Mouse (Mus musculus) embryonic facial prominence, embryonic 14.5 days (tissue): ENCODE data around the gene Dqx1. TPM values are rescaled to one million over a fixed set of nuclear protein-coding genes. Genes with fewer than 3 reads are reported as not detected.

Experiments
- ATAC-seq: fragments of 200-750 bp; cut with Nextera tagmentation; 2 replicates; pipeline ENCODE4 v1.8.0; 2017; ENCODE audit warnings: low read depth, moderate number of reproducible peaks, moderate TSS enrichment
- DNase-seq: peaks from one replicate; pipeline ENCODE4 v3.0.0-alpha.2; 2015; ENCODE audit warnings: low spot score
- H3K27ac ChIP-seq: fragments of 300-500 bp; sonication (generic); replicated peaks from 2 replicates; pipeline ENCODE4 v1.5.1; 2014; ENCODE audit warnings: low read depth, mild to moderate bottlenecking, low read length, moderate library complexity
- H3K27me3 ChIP-seq: fragments of 300-500 bp; sonication (generic); replicated peaks from 2 replicates; pipeline ENCODE4 v1.6.1; 2014; ENCODE audit warnings: low read length; ENCODE audit not compliant: control insufficient read depth, insufficient read depth
- H3K36me3 ChIP-seq: fragments of 300-500 bp; sonication (generic); 2 replicates; pipeline ENCODE4 v1.6.1; 2014; ENCODE audit warnings: low read length, mixed read lengths; ENCODE audit not compliant: control insufficient read depth, insufficient read depth
- H3K4me1 ChIP-seq: fragments of 300-500 bp; sonication (generic); 2 replicates; pipeline ENCODE4 v1.6.1; 2014; ENCODE audit warnings: antibody characterized with exemption, low read length; ENCODE audit not compliant: control insufficient read depth, insufficient read depth
- H3K4me2 ChIP-seq: fragments of 300-500 bp; sonication (generic); 2 replicates; pipeline ENCODE4 v1.6.1; 2014; ENCODE audit warnings: low read depth, mild to moderate bottlenecking, low read length, moderate library complexity, mixed read lengths
- H3K4me3 ChIP-seq: fragments of 300-500 bp; sonication (generic); 2 replicates; pipeline ENCODE4 v1.5.1; 2014; ENCODE audit warnings: low read depth, mild to moderate bottlenecking, low read length
- H3K9ac ChIP-seq: fragments of 300-500 bp; sonication (generic); 2 replicates; pipeline ENCODE4 v1.6.1; 2014; ENCODE audit warnings: low read depth, mild to moderate bottlenecking, low read length, moderate library complexity, mixed read lengths
- H3K9me3 ChIP-seq: fragments of 300-500 bp; sonication (generic); 2 replicates; pipeline ENCODE4 v1.6.1; 2016; ENCODE audit warnings: low read length; ENCODE audit not compliant: control insufficient read depth
- WGBS: fragments of 180-500 bp; shearing (Covaris S2); extraction: QIAGEN DNeasy Blood & Tissue Kit; methylation state at CpG from one replicate; pipeline ENCODE4 v1.1.7; 2014; 5-methylcytosine and 5-hydroxymethylcytosine counted together
- polyA plus RNA-seq: library from polyadenylated mRNA; unstranded; fragments of >200 nt; fragmentation: Nextera tagmentation; extraction: Ambion mirVana; gene quantifications from 2 replicates; pipeline ENCODE4 v1.2.1, GENCODE M21; 2014

Dqx1 gene
- polyA plus RNA-seq, 1 experiment from 2014 or later, result 0.65 TPM

DNA sequence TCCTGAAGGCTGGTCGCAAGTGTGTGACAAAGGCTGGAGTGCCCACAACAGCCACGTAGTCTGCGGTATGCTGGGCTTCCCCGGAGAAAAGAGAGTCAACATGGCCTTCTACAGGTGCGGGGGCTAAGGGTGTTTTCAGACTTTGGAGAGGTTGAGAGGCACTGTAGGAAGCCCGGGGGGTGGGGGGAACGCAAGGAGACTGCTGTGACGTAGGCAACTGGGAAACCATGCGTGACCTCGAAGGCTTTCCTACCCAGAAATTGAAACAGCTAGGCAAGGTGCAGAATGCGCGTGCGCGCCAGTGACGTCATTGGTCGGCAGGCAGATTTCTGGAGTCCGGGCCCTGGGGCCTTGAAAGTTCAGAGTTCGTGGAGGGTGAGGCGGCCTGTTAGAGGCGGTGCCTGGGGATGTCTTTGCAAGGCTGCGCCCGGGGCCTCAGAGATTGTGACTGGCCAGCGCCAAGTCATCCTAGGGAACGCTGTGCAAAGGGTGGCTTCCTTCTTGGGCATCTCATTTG, 19.1 kb upstream of the Dqx1 start:
- DNase-seq (peak; percentile 67), ATAC-seq (peak; percentile 58; the same call in 1 of the 2 replicates)
- peak overlapping the region; percentile 59 for H3K4me2 ChIP-seq
- H3K36me3 ChIP-seq, result no peaks in the 10 kb centered on the region; the same call in 1 of the 2 replicates
- H3K27ac ChIP-seq, result no peak overlapping the region
- H3K4me1 ChIP-seq, result peaks cover 15% of the 10 kb centered on the region
- peak overlapping the region; percentile 52; the same call in 1 of the 2 replicates for H3K9ac ChIP-seq
- no peaks in the 10 kb centered on the region for H3K9me3 ChIP-seq
- WGBS, result 10% methylated on average over 24 of the region's 24 CpGs
- H3K27me3 ChIP-seq, result no peaks in the 10 kb centered on the region
- H3K4me3 ChIP-seq, result peak overlapping the region; percentile 23

DNA sequence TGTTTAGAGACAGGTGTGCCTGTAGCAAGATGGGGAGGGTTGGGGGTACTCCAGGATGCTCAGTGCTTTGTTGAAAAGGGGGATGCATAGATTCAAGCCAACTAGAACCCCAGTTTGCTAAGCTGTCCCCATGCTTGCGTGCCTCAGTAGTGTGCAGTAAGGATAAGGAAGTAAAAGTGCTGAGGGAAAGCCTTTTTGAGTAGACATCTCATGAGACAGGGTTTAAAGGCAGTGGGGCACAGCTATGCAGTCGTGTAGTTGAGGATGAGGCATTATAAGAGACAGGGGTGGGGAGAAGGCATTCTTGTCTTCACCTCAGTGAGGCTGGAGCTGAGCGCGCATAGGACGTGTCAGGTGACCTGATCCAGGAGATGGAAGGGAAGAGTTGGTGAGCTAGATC, 17.0 kb upstream of the Dqx1 start:
- ATAC-seq (no peak), DNase-seq (no peak)
- no peak overlapping the region for H3K4me2 ChIP-seq
- H3K36me3 ChIP-seq, result no peaks in the 10 kb centered on the region; the same call in 1 of the 2 replicates
- no peak overlapping the region for H3K4me3 ChIP-seq
- WGBS, result 71% methylated on average over 5 of the region's 5 CpGs
- no peak overlapping the region for H3K9ac ChIP-seq
- no peaks in the 10 kb centered on the region for H3K9me3 ChIP-seq
- no peak overlapping the region for H3K27ac ChIP-seq
- H3K4me1 ChIP-seq, result peaks cover 6% of the 10 kb centered on the region; the same call in 1 of the 2 replicates
- no peaks in the 10 kb centered on the region for H3K27me3 ChIP-seq

DNA sequence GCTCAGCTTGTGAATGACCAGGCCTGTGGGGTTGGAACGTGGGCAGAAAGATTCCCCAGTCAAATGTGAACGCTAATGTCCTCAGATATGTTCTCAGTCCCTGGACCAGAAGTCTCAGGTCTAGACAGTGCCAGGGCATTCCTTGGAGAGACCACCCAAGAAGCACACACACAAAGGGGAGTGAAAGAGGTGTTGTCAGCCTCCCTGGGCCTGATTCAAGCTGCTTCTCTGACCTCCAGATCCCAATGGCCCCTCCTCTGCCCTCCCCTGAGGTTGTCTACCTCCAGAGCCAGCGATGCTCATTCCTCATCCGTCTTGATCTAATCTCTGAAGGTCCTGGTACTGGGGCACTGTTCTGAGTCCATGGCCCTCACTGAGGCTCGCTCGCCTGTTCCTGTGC, 14.1 kb upstream of the Dqx1 start:
- DNase-seq (no peak), ATAC-seq (no peak)
- no peak overlapping the region for H3K27ac ChIP-seq
- no peaks in the 10 kb centered on the region for H3K27me3 ChIP-seq
- H3K4me3 ChIP-seq, result no peak overlapping the region
- H3K4me2 ChIP-seq, result no peak overlapping the region
- H3K9me3 ChIP-seq, result no peaks in the 10 kb centered on the region
- no peak overlapping the region for H3K9ac ChIP-seq
- H3K4me1 ChIP-seq, result peaks cover 1% of the 10 kb centered on the region; the same call in 1 of the 2 replicates
- 71% methylated on average over 4 of the region's 6 CpGs for WGBS
- H3K36me3 ChIP-seq, result no peaks in the 10 kb centered on the region

DNA sequence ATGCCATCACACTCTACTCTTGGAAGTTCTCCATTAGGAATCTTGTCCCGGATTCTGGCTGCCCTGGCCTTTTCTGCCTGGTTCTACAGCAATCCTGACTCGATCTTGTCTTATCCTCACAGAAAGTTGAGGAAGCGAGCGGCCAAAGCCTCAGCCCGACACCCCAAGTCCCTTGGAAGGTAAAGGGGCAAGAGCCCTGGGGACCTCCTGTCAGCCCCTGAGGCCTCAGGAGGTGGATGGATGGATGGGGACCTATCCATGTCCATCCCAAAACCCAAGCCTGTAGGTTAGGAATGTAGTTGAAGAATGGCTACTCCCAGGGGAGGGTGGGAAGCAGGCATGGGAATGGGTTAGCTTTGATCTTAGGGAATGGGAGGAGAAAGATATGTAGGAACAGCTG, 13.7 kb upstream of the Dqx1 start:
- H3K9me3 ChIP-seq, result no peaks in the 10 kb centered on the region
- no peak for DNase-seq
- H3K4me2 ChIP-seq, result no peak overlapping the region
- no peaks in the 10 kb centered on the region for H3K4me1 ChIP-seq
- ATAC-seq, result no peak
- H3K27ac ChIP-seq, result no peak overlapping the region
- H3K4me3 ChIP-seq, result no peak overlapping the region
- H3K27me3 ChIP-seq, result no peaks in the 10 kb centered on the region
- 94% methylated on average over 5 of the region's 5 CpGs for WGBS
- no peaks in the 10 kb centered on the region for H3K36me3 ChIP-seq
- no peak overlapping the region for H3K9ac ChIP-seq

DNA sequence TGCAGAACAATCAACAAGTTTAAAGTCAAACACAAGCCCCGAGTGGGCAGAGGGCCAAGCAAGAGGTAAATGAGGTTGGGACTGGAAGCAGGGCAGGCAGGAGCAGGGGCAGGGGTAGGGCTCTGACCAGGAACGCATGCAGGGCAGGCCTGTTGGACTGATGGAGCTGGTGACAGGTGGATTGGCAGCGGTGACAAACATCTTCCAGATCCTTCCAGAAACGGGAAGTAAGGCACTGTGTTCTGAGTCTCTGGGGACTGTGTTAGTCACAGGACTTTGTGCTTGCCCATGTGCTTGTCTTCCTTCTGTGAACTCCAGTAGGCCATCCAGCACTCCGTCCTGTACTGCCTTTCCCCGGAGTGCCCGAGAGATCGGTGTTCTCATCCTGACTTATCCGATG, 12.9 kb upstream of the Dqx1 start:
- H3K27ac ChIP-seq, result no peak overlapping the region
- H3K4me1 ChIP-seq, result no peaks in the 10 kb centered on the region
- DNase-seq (no peak), ATAC-seq (no peak)
- no peak overlapping the region for H3K4me2 ChIP-seq
- WGBS, result 69% methylated on average over 8 of the region's 9 CpGs
- no peaks in the 10 kb centered on the region for H3K9me3 ChIP-seq
- no peak overlapping the region for H3K9ac ChIP-seq
- 0 out of 2 replicates have a peak, but pooled peaks cover under 1% of the 10 kb centered on the region for H3K36me3 ChIP-seq
- no peaks in the 10 kb centered on the region for H3K27me3 ChIP-seq
- H3K4me3 ChIP-seq, result no peak overlapping the region

DNA sequence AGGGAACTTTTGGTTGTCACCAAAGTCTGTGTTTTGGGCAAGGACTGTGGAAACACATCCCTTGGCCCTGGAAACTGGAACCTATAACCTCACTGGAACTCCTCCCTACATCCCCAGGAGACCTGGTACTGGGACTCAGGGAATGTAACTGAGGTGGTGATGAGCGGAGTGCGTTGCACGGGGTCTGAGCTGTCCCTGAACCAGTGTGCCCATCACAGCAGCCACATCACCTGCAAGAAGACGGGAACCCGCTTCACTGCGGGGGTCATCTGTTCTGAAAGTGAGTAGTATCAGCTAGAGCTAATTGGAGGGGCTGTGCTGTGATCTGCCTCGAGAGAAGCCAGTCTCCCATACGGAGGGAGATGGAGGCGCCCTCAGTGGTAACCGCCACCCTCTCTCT, 8.3 kb upstream of the Dqx1 start:
- Histone ChIP-seq H3K27me3 (no peaks in the 10 kb centered on the region), H3K27ac (no peak overlapping the region), H3K9ac (no peak overlapping the region), H3K4me3 (no peak overlapping the region), H3K4me1 (peaks cover 9% of the 10 kb centered on the region), H3K4me2 (no peak overlapping the region), H3K9me3 (no peaks in the 10 kb centered on the region), H3K36me3 (peaks cover 24% of the 10 kb centered on the region)
- WGBS, result 78% methylated on average over 10 of the region's 10 CpGs
- no peak for ATAC-seq
- no peak for DNase-seq

DNA sequence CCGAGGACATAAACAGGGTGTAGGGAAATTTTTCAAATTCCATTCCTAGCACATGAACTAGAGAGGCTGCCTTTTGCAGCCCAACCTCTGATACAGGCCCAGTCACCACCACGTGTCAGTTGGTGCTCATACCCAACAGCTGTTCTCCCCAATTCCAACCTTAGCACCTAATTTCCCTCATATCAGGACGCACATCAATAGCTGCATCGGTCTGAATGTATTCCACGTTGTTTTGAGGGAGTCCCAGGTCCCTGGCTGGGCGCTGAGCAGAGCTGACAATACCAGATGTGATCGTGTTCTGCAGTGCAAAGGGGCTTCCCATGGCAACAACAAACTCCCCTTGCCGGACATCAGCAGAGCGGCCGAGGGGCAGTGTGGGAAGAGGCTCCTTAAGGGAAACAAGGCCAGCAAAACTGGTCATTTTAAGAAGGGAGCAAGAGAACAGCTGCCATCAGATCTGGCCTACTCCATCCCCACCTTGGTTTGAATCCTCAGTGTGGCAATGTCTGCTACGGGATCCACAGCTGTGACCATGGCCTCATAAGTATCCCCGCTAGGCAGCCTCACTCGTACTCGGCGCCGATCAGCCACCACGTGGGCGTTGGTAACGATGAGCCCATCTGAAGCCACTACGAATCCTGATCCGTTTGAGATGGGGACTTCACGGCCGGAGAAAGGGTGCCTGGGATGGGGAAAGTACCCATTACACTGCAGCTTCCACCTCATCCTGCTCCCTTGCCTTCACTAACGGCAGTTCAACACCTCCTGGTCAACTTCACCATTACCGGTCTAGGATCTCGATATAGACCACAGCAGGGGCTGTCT, 4.3 kb upstream of the Dqx1 start:
- under 1% methylated on average over 26 of the region's 26 CpGs for WGBS
- Histone ChIP-seq H3K9ac (peak overlapping the region; percentile 92), H3K36me3 (peaks cover 39% of the 10 kb centered on the region), H3K4me1 (peaks cover 17% of the 10 kb centered on the region), H3K4me3 (peak overlapping the region; percentile 94), H3K9me3 (no peaks in the 10 kb centered on the region), H3K27me3 (no peaks in the 10 kb centered on the region), H3K4me2 (peak overlapping the region; percentile 82), H3K27ac (peak overlapping the region; percentile 87)
- DNase-seq (peak; percentile 66), ATAC-seq (no peak)

DNA sequence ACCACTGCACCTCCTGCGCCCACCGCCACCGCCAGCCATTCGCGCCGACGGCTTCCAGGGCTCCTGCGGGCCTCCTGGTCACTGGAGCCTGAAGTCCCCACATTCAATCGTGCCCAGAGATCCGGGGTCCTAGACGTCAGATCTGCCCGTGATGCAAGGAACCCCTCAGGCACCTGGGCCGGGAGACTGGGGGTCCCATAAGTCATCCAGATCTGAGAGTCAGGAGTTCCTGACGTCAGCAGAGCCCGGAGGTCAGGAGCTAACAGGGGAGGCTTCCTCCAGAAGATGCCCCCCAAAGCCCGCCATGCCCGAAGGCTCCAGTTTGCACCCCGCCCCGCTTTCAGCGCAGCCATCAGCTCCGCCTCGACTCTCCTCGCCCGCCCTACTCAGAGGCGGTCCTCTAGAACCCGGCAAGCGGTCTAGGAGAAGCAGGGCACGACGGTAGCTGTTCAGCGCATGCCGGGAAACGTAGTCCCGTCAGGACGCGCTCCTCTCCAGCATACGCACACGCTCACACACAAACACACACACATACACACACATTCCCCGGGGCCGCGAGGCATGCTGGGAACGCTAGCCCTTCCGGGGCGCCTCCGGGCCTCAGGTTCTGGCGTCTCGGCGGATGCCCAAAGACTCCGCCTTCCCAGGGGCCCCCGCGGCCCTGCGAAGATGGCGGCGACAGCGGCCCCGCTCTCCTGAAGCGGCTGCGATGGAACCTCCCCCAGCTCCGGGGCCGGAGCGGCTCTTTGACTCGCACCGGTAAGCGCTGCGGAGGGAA, 3.4 kb upstream of the Dqx1 start, which contains the start of gene Aup1:
Gene Aup1, plus strand, starts transcription at position 448 of the 778 bp plus-strand sequence.
- H3K27ac ChIP-seq, result peak within 1 kb of the TSS; percentile 87
- peaks cover 39% of the 10 kb centered on the region for H3K36me3 ChIP-seq
- H3K9me3 ChIP-seq, result no peaks in the 10 kb centered on the region
- H3K27me3 ChIP-seq, result no peaks in the 10 kb centered on the region
- H3K9ac ChIP-seq, result peak within 1 kb of the TSS; percentile 92
- 0% methylated on average over 40 of the region's 64 CpGs for WGBS
- H3K4me1 ChIP-seq, result peaks cover 17% of the 10 kb centered on the region
- DNase-seq (peak; percentile 99), ATAC-seq (peak; percentile 98)
- H3K4me2 ChIP-seq, result peak within 1 kb of the TSS; percentile 82
- peak within 1 kb of the TSS; percentile 94 for H3K4me3 ChIP-seq
